Mouse (Mus musculus) leukemia stem cell, adult 10-12 weeks (primary cell): ENCODE results near the gene Fv1. TPM values are rescaled to one million over a fixed set of nuclear protein-coding genes. Genes with fewer than 3 reads are reported as not detected.

Experiments used
- polyA plus RNA-seq: library from polyadenylated mRNA; stranded (reverse); fragments of >175 nt; gene quantifications from 2 replicates; pipeline ENCODE4 v1.2.3, GENCODE M21; 2012; ENCODE audit warnings: low replicate concordance

The Fv1 gene
- polyA plus RNA-seq: 0.34 and 0.38 TPM in 2 replicates

DNA sequence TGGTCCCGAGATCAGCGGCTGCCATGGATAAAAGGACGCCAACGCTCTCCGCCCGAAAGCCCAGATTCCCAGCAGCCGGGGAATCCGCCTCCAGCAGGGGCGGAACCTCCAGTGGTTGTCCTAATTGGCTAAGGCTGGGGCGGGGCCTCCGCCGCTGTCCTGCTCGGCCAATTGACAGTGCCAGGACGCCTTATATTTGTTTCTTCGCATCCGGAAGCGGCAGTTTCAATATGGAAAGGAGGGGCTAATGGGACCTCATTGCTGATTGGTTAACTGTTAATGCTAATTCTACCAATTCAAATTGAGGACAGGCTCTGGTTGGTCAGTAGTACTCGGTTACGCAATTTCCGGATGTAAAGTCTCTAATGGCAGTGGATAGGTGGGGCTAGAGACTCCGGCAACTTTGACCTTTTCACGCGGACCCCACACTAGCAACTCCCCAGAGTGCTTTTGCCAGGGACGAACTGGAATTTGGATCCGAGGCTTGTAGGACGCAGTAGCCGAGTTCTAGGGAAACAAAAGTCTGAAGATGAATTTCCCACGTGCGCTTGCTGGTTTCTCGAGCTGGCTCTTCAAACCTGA is at the start of gene Fv1, which contains the start of gene Miip:
Gene Fv1, plus strand, starts transcription at position 530 of the 582 bp plus-strand sequence.
Gene Miip, minus strand, starts transcription at position 367 of the 582 bp plus-strand sequence.

DNA sequence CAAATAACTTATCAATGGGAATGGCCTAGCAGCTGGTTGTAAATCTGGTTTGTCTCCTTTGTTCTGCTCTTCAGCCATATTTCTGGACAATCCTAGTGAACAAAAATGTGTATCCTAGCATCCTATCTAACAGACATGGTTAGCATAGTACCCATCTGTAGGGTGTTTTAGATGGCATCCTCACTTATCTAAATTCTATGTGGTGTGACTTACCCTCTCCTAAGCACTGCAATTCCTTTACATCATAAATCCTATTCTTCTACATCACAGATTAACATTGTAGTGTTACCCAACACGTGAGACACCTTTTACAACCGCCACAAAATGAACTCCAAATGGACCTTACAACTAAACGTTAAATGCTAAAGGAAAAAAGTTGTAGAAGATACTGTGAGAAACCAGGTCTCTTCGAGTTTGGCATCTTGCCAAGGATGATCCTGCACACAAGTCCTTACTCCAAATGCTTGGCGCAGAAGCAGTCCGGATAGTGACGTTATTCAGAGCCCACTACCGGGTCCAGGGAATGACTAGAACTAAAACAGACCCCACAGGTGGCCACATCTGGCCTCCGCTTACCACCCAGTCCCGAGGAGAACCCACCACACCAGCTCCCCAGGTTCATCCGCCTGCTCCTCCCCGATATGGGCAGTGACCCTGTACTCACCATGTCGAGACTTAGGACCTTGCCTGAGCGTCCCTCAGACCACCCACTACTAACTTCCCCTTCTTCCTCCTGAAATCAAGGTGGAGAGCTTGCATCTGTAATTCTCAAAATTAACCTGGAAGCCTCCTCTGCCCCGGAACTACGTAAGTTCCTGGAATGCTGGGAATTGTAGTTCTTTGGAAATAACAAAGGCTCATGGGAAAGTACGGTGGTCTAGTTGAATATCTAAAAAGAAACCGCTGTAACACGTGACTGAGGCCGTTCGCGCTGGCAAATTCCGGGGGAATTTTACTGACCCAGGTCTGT is 20.9 kb upstream of the Fv1 start, which contains the start of gene Zfp933:
Gene Zfp933, minus strand, starts transcription at position 753 of the 970 bp plus-strand sequence.

DNA sequence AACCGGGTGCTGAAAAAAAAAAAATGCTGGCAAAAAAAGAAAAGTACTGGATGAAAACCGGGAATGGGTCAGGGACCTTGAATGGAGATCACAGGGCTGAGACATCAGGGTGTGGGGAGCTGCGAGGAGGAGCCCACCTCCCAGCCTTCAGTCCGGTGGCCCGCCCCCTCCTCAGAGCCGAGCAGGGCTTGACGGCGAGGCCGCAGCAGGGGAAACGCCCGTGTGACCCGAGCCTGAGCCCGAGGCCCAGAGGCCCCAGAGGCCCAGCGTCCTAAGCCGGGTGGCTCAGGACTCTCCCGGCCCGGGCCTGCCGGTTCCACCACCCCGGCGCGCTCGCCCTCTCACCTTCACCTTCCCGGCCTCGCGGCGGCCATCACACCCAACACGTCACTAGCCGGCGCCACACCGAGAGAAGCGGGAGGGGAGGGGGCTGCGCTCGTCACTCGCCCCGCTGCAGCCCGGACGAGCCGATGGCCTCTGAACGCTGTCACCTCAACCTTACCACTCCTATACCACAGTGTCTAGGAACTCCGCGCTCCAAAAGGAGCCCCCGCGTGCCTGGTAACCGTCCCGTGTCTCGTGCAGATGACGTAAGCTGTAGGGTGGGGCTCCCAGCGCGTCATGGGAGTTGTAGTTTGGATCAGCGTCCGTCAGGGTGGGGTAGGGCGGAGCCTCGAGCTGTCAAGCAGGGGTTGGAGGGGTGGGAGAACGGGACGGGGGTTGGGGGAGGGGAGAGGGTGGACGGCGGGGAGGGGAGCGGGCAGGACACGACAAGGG is 35.7 kb downstream of the Fv1 start, which contains the start of gene Mfn2:
Gene Mfn2, minus strand, starts transcription at position 392 of the 777 bp plus-strand sequence.

Other genes with a start within 250 kb of the Fv1 start
- gene Zfp979, start 226.5 kb upstream of the Fv1 start, polyA plus RNA-seq: 0.07 TPM in 1 of 2 replicates, not detected in the other
- not detected in 2 replicates for gene Zfp534, start 166.4 kb upstream of the Fv1 start, polyA plus RNA-seq
- gene Zfp984, start 59.2 kb upstream of the Fv1 start, polyA plus RNA-seq: 0.97 and 5.5 TPM in 2 replicates
- 0.33 TPM in 1 of 2 replicates, not detected in the other for gene Zfp933, start 20.6 kb upstream of the Fv1 start, polyA plus RNA-seq
- 164 and 215 TPM in 2 replicates for gene Miip, start 163 bp upstream of the Fv1 start, polyA plus RNA-seq
- 16.8 and 46.1 TPM in 2 replicates for gene Mfn2, start 35.7 kb downstream of the Fv1 start, polyA plus RNA-seq
- gene Plod1, start 67.8 kb downstream of the Fv1 start, polyA plus RNA-seq: 5.4 and 8.1 TPM in 2 replicates
- gene 2510039O18Rik, start 71.9 kb downstream of the Fv1 start, polyA plus RNA-seq: 97.1 and 132 TPM in 2 replicates
- not detected in 2 replicates for gene Nppb, start 116.8 kb downstream of the Fv1 start, polyA plus RNA-seq
- not detected in 2 replicates for gene Nppa, start 131.7 kb downstream of the Fv1 start, polyA plus RNA-seq
- gene Clcn6, start 169.8 kb downstream of the Fv1 start, polyA plus RNA-seq: 1.5 and 1.6 TPM in 2 replicates
- gene Mthfr, start 170.1 kb downstream of the Fv1 start, polyA plus RNA-seq: 14.7 and 23.3 TPM in 2 replicates
- gene Agtrap, start 219.1 kb downstream of the Fv1 start, polyA plus RNA-seq: 3.4 and 11.6 TPM in 2 replicates